Mouse (Mus musculus): ENCODE data around the gene Dnajb12. TPM values are rescaled to one million over a fixed set of nuclear protein-coding genes. Genes with fewer than 3 reads are reported as not detected.

Gene Dnajb12
- total and polyA plus RNA-seq, 3 experiments = 13.3 to 217 (median 41.7) TPM

DNA sequence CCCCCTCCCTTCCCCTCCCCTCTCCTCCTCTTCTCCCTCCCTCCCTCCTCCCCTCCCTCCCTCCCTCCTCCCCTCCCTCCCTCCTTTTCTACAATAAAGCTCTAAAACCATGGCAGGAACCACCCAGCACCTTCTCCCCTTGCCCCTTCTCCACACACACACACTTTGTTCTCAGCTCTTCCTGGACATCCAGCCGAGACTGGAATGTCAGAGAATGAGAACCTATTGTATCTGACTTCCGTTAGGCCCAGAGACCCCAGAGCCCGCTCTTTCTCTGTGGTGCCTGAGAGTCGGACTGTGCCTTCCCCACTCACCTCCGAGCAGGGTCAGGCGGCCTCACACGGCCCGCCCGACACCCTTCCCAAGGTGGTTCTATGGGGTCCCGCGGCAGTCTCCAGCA, 11.1 kb upstream of the Dnajb12 start:
- Histone ChIP-seq H3K4me3 (ENCODE audit: control insufficient read depth in 1 of 2, insufficient read depth in 1 of 2, low read depth in 2 of 2, low read length in 2 of 2) (no peak overlapping the region), H3K27me3 (ENCODE audit: control insufficient read depth in 1 of 2, insufficient read depth in 2 of 2, low read length in 2 of 2) (no peaks in the 10 kb centered on the region), H3K36me3 (ENCODE audit: control insufficient read depth in 1 of 2, insufficient read depth in 2 of 2, low read length in 2 of 2) (peaks cover 0 to 5% of the 10 kb centered on the region in 2 experiments; a peak in 1 of 4 replicates), H3K4me1 (ENCODE audit: control insufficient read depth in 1 of 2, insufficient read depth in 2 of 2, low read length in 2 of 2) (peaks cover 0 to 6% of the 10 kb centered on the region in 2 experiments; a peak in 2 of 4 replicates), H3K9ac (ENCODE audit: control insufficient read depth, low read depth, low read length, poor library complexity, severe bottlenecking) (no peak overlapping the region), H3K79me2 (ENCODE audit: control insufficient read depth, insufficient read depth, low read length, poor library complexity) (no peaks in the 10 kb centered on the region), H3K9me3 (replicated peaks; ENCODE audit: insufficient read depth, low read length) (no peaks in the 10 kb centered on the region), H3K27ac (ENCODE audit: control insufficient read depth, low read depth, low read length) (no peak overlapping the region)
- no peak for TF ChIP-seq GATA1 (IDR thresholded peaks at IDR 0.05; ENCODE audit: low read depth, low read length)
- TF ChIP-seq HCFC1 (IDR thresholded peaks at IDR 0.05; ENCODE audit: low read depth, low read length) = no peak
- no peak for DNase-seq (ENCODE audit: low read depth, low spot score)

GRCm38 (mm10) chr10:59870038-59870437, 9.3 kb upstream of the Dnajb12 start:
- TF ChIP-seq NRF1 (IDR thresholded peaks at IDR 0.05; ENCODE audit: insufficient read depth, low read depth, low read length, poor library complexity, severe bottlenecking) = no peak
- TF ChIP-seq NELFE (IDR thresholded peaks at IDR 0.05; ENCODE audit: low read depth, low read length) = no peak
- no peak for TF ChIP-seq USF2 (IDR thresholded peaks at IDR 0.05; ENCODE audit: borderline replicate concordance in 1 of 2, insufficient read depth in 1 of 2, low read depth in 1 of 2, low read length in 2 of 2)
- no peak for TF ChIP-seq ZC3H11A (IDR thresholded peaks at IDR 0.05; ENCODE audit: low read depth, low read length)
- TF ChIP-seq USF1 (IDR thresholded peaks at IDR 0.05; ENCODE audit: low read depth, low read length) = no peak
- TF ChIP-seq CHD1 (IDR thresholded peaks at IDR 0.05; ENCODE audit: low read depth, low read length) = no peak
- no peak for TF ChIP-seq CHD2 (IDR thresholded peaks at IDR 0.05; ENCODE audit: low read length)
- no peak for TF ChIP-seq POLR2AphosphoS5 (IDR thresholded peaks at IDR 0.05; ENCODE audit: borderline replicate concordance, low read depth, low read length)
- TF ChIP-seq UBTF (IDR thresholded peaks at IDR 0.05; ENCODE audit: borderline replicate concordance, insufficient read depth, low read depth, low read length) = no peak
- TF ChIP-seq ZMIZ1 (IDR thresholded peaks at IDR 0.05; ENCODE audit: low read depth, low read length) = no peak
- no peak for TF ChIP-seq ETS1 (IDR thresholded peaks at IDR 0.05; ENCODE audit: low read depth, low read length)
- no peak for TF ChIP-seq TCF12 (IDR thresholded peaks at IDR 0.05; ENCODE audit: low read depth, low read length)
- no peak for TF ChIP-seq MAZ (IDR thresholded peaks at IDR 0.05; ENCODE audit: low read depth, low read length)
- no peak for TF ChIP-seq ZKSCAN1 (IDR thresholded peaks at IDR 0.05; ENCODE audit: low read depth, low read length)
- TF ChIP-seq ZNF384 (IDR thresholded peaks at IDR 0.05; ENCODE audit: low read depth, low read length) = no peak
- no peak for TF ChIP-seq ELF1 (IDR thresholded peaks at IDR 0.05; ENCODE audit: low read depth, low read length)
- H3K4me3 ChIP-seq (ENCODE audit: control insufficient read depth in 1 of 2, insufficient read depth in 1 of 2, low read depth in 2 of 2, low read length in 2 of 2) = no peak overlapping the region
- H3K27me3 ChIP-seq (ENCODE audit: control insufficient read depth in 1 of 2, insufficient read depth in 2 of 2, low read length in 2 of 2) = no peaks in the 10 kb centered on the region
- no peak overlapping the region for H3K27ac ChIP-seq (ENCODE audit: control insufficient read depth, low read depth, low read length)
- H3K4me1 ChIP-seq (ENCODE audit: control insufficient read depth in 1 of 2, insufficient read depth in 2 of 2, low read length in 2 of 2) = peaks cover 0 to 17% of the 10 kb centered on the region in 2 experiments; a peak in 2 of 4 replicates
- DNase-seq (ENCODE audit: low read depth, low spot score) = no peak
- H3K79me2 ChIP-seq (ENCODE audit: control insufficient read depth, insufficient read depth, low read length, poor library complexity) = no peaks in the 10 kb centered on the region
- no peak overlapping the region for H3K9ac ChIP-seq (ENCODE audit: control insufficient read depth, low read depth, low read length, poor library complexity, severe bottlenecking)
- peaks cover 0 to 12% of the 10 kb centered on the region in 2 experiments; a peak in 2 of 4 replicates for H3K36me3 ChIP-seq (ENCODE audit: control insufficient read depth in 1 of 2, insufficient read depth in 2 of 2, low read length in 2 of 2)
- no peaks in the 10 kb centered on the region for H3K9me3 ChIP-seq (replicated peaks; ENCODE audit: insufficient read depth, low read length)

Measured in MEL (cell line).